Mouse (Mus musculus): ENCODE data around the gene Dnase1l2.

Gene Dnase1l2

DNA sequence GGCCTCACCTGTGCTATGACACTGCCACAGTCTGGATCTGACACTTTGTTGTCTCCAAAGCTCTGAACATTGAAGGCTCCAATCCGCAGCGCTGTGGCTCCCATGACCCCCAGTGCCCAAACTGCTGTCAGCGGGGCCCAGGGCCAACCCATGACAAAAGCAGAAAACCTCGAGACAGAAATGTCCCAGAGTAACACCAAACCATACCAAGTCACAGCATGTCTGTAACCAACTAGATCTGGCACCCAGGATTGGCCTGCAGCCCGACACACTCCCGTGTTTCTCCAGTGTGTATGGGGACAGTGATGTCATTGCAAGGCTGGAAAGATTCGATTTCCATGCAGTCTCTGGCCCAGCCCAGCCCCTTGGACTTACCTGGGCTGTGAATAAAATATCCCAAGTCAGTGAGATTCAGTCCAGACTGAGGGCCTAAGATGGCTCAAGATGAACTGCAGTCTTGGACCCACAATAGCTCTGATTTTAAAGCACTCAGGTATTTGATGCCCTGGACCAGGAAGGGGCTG lies at the start of gene Dnase1l2:
TSS of gene Dnase1l2 (minus strand) at position 474 of the 524 bp plus-strand sequence.
- peak; percentile 43 to 72 for DNase-seq (ENCODE audit: low spot score in 2 of 2)

DNA sequence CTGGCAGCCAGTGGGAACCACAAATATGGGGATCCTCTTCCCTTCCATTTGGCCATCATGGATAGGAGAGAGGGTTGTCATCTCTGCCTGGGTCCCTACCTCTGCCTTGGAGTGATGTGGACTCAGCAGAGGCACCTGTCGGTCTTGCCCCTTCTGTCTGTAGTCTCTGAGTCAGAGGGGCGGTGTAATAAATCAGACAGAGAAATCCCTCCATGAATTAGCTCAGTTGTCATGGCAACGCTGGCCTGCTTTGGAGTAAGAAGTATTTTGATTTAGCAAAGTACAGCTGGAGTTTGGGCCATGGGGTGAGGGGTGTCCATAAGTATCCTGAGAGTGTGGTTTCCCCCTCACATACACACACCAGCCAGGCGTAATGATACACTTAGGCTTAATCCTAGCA lies 47.5 kb upstream of the Dnase1l2 start:
- DNase-seq (ENCODE audit: low spot score in 2 of 2) = no peak

DNA sequence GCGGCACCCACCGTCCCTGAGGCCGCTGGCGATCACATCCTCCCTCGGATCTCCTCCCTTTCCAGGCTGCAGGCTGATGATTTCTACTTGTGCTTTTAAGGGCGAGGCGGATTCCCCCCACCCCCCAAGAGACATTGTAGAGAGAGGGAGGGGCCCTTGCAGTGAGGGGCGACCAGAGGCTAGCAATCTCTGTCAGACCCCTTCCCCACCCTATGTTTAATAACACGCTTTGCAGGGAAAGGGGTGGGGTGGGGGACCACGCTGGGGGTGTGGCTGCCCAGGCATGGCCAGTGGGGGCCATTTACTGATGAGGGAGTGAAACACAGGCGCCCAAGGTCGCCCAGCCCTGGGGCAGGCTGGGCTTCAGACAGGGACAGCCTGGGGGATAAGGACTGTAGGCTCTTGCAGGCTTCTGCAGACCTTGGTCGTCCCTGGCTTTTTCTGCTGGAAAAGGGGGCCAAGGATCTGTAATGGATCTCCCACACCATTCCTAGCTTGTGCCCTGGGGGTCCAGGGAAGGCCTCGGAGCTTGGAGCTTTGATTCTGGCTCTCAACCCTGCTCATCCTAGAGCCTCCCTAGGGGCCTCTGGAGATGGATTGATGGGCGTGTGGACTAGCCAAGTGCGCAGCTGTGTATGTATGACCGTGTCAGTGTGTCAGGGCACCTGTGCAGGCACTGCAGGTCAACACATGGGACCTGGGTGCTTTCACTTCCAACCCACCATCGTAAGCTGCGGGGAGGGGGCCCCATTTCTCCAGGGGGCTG lies 46.5 kb upstream of the Dnase1l2 start:
- no peak for DNase-seq (ENCODE audit: low spot score in 2 of 2)

DNA sequence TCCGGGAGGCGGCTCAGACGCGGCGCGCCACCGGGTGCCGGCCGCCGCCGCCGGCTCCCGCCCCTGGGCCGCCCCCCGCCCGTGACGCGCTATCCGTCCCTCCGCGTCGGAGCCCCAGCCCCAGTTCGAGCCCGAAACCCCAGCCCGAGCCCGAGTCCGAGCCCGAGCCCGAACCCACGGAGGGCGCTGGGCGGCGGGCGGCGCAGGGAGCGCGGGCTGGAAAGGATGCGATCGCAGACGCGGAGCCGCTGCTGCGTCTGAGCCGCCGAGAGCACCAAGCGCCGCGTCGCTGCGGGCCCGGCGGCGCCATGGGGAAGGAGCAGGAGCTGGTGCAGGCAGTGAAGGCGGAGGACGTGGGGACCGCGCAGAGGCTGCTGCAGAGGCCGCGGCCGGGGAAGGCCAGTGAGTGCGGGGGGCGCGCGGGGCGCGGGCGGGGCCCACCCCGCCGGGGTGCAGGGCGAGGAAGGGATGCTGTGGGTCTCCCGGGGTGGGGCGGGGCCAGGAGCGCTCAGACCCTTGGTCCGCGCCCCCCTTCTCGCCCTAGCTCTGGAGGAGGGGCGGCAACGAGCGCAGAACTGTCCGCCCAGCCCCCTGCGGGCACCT lies 45.9 kb upstream of the Dnase1l2 start:
- peak in 1 of 2 experiments; percentile 20 for DNase-seq (ENCODE audit: low spot score in 2 of 2)

DNA sequence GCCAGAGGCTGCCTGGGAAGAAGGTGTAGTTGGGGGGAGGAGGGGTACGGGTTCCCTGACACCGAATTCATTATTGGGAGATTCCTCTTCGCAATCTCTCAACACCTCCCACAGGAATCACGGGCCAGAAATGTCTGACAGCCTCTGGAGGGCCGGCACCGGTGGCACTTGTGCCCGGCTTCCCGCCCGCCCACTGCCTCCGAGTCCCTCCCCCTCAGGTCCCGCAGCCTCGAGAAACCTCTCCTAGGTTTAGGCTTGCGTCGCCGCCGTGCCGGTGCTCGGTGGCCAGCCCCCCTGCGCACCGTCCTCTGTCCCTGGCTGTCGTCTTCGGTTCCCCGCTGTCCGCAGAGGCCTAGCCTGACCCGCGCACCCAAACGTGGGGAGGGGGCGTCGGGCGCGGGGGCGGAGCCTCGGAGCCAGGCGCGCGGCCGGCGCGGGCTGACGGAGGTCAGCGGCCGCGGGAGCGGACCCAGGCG lies 45.3 kb upstream of the Dnase1l2 start, which contains the start of gene Caskin1:
TSS of gene Caskin1 (plus strand) at position 416 of the 476 bp plus-strand sequence.
- peak in 1 of 2 experiments; percentile 20 for DNase-seq (ENCODE audit: low spot score in 2 of 2)

DNA sequence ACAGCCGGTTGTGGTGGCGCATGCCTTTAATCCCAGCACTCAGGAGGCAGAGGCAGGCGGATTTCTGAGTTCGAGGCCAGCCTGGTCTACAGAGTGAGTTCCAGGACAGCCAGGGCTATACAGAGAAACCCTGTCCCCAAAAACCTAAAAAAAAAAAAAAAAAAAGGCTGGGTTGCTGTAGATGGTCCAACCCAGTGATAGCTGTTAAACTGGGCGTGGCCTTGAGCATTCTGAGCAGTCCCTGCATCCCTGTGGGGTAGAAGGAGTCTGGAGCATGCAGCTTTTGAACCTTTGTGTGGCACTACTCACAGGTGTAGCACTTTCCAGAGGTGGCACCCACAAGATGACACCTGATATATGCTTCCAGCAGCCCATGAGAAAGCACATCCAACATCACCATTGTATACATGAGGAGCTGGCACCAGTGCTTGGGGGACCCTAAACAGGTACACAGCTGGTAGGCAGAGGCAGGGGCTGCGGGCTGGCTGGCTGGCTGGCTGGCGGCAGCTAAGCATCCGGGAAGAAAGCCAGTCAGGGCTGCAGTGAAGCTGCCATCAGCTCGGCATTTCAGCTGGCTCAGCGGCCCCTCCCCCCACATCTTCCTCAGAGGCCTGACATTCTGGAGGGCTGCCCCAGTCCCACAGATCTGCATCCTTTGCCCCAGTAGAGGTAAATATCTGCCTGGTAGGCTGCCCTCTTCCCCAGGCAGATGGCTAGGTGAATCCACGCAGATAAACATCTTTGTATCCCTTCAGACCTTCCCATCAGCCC lies 42.4 kb upstream of the Dnase1l2 start:
- DNase-seq (ENCODE audit: low spot score in 2 of 2) = no peak

DNA sequence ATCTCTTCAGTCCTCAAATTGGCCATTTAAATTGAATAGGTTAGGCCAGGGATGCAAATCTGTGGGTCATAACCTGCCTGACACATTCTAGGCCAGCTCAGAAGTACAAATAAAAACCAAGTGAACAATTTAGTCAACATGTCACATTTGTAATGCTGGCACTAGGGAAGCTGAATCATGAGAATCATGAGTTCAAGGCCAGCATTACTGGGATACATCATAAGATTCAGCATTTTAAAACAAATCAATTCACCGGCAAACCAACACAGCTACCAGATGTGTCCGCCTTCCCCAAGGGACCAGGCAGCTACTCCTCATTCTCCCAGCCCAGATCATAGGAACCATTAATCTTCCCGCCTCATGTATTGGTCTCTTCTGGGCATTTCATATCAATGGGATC lies 40.6 kb upstream of the Dnase1l2 start:
- DNase-seq (ENCODE audit: low spot score in 2 of 2) = no peak

DNA sequence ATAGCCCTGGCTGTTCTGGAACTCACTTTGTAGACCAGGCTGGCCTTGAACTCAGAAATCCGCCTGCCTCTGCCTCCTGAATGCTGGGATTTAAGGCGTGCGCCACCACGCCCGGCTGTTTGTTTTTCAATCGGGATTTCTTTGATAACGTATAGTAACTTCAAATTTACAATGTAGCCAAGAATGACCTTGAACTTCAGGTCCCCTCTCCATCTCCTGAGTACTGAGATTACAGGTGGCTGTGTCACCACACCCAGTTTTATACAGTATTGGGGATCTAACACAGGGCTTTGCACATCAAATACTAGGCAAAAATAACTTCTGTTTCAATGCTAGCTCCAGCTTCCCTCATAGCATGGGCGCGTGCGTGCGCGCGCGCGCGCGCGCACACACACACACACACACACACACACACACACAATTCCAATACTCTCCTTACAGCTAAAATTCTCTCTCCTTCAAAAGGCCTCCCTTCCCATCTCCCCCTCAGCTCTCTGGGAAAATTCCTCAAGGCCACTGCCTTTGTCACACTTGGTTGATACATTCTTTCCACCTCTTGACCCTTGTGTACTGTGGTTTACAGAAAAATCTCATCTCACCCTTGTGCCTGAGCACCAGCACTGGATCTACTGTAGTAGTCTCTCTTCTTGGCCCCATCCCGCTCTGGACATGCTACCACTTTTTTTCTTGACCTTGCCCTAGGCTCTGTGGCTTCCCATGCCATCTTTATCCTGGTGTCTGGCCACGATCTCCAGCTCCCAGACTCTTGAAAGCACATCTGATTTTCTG lies 38.3 kb upstream of the Dnase1l2 start:
- DNase-seq (ENCODE audit: low spot score in 2 of 2) = no peak

DNA sequence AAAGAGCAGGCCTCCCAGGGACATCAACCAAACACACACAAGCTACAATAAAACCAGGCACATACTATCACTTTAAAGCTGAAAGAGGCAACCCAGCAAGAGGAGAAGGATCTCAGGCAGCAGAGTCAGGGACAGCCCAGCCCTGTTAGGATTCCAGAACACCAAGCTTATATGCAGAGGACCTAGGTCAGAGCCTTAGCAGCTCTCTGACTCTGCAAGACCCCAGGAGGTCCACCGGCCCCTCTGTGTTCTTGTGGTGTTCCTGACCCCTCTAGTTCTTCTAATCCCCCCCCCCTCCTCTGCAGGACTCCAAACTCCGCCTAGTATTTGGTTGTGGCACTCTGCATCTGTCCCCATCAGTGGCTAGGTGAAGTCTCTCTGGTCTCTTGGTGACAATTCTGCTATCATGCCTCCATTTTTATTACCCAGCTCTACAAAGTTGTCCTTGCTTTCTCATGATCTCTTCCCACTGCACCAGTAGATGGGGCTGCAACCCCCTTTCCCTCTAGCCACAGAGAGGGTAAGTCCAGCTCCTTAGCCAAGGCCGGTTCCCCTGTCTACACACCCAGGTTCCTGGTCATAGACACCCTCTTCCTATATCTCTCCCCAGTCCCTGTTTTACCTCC lies 37.4 kb upstream of the Dnase1l2 start:
- DNase-seq (ENCODE audit: low spot score in 2 of 2) = no peak

DNA sequence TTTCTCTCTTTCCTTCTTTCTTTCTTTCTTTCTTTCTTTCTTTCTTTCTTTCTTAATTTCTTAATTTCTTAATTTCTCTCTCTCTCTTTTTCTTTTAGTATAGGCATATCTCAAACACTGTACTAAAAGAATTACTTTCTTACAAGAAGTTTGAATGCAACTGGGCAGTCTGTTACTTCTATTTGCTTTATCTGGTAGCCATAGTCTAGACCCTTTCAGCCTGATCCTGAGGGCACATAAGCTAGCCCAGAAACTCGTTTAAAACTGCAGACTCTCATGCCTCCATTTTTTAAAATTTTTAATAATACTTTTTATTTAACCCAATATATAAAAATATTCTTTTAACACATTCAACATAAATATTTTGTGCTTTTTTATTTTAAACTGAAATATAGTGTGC lies 36.5 kb upstream of the Dnase1l2 start:
- DNase-seq (ENCODE audit: low spot score in 2 of 2) = no peak

DNA sequence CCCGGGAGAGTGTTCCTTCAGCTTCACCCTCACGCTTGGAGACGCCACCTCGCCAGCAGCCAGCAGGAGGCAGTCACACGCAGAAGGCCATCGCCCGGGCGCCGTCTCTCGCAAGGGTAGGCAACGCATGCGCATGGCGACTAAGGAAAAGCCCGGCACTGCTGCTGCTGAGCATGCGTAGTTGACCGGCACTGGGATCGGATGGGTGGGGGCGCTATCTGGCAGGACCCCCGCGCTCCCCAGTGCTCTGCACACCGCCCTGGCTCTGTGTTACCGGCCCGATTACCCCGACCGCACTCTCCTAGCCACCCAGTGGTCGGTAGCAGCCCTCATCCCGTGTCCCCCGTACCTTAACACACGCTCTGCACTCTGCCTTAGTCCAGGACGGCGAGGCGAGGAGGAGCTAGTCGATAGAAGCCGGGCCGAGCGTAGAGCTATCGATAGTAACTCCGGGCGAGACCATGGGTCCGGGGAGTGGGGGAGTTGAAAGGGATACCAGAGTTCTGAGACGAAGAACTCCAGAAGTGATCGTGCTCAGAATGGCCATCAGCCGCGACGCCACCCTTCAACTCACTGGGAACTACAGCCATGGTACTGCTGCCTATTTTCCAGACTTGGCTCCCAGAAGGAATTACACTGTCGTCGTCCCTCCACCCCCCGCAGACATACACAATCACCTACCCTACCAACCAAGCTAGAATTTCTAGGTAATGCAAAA lies 35.9 kb upstream of the Dnase1l2 start, which contains the start of gene Mlst8:
TSS of gene Mlst8 (minus strand) at position 416 of the 718 bp plus-strand sequence.
- DNase-seq (ENCODE audit: low spot score in 2 of 2) = peak; percentile 93 to 97

DNA sequence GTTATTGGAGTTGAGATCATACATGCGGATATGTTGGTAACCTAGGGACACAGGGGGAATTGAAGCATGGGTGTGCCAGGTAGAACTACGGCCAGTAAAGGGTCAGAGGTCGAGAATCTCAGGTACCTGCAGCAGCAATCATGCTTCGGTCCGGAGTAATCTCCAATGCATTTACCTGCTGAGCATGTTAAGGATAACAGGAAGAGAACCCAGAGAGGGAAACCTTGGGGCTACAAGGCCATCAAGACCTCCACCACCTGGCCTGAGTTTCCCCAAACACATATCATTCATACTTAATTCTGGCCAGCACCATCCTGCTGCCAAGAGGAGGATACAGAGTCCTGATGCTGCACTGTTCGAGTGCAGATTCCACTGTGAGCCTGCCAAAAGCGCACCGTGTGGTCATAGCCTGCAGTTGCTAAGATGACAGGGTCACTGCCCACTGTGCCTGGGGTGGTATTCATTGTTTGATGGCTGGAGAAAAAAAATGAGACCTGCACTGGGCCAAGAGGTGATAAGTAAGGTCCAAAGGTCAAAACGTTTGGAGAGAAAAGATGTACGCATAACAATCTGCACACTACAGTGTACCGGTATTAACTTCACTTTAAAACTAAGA lies 35.2 kb upstream of the Dnase1l2 start:
- DNase-seq (ENCODE audit: low spot score in 2 of 2) = no peak

DNA sequence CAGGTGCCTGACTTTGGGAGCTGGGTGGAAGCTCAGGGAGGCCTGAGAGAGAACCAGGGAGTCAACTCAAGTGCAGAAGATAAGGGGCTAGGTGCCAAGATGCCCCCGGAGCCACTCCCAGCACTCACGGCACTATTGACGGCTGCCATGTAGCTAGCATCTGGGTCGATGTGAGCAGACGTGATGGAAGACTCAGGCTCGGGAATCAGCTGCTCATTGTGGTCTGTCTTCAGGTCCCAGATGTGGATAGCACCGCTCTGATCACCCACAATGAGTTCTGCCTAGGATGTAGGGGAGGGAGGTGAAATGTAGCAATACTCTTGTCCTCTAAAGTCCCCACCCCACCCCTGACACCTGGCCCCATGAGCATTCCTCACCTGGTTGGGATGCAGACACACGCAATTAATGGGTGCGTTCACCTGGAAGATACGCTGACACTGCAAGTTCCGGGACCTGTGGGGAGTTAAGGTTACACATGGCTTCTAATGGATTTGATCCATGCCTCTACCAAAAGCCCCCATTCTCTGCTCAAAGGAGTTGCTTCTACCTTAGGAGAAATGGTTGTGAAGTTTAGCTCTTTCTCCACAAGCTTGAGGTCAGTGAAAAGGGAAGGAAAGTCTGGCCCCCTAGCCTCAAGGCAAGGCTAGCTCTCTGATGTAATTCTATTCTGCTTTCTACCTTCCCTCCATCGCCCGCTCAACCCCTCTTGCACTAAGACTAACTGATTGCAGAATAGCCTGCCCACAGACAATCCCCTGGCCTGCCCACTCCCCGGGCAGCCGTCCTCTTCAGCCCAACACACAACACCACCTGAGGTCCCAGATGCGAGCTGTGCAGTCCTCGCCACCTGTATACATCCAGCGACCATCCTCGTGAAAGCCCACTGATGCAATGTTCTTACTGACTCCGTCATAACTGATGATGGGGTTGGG lies 34.4 kb upstream of the Dnase1l2 start:
- DNase-seq (ENCODE audit: low spot score in 2 of 2) = no peak

DNA sequence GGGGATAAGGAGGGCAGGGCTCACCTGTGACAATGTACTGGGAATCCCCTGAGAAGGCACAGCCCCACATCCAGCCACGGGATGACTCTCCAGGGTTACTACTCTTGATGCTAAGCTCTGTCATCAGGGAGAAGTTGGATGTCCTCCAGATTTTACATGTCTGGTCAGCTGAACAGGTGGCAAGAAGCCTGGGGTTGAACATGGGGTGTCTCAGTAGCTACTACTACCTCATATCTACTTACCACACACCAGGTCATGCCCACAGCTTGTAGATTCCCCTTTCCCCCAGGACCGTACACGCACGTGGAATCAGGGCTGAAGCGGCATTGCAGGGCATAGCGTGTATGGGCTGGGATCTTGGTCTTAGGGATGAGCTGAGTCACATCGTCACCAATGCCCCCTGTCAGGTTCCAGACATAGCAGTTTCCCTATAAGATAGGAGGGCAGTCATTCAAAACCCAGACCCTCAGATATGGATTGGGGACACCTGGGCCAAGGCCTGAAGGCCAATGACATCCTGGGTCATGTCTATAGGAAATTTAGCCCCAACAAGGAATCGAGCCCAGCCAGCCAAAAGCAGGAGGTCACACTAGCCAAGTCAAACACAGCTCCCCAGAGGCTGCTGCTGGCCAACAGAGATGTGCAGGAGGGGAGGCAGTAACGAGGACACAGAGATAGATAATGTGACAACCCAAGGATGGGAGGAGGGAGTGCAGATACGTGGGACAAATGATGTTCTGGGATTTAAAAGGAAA lies 33.3 kb upstream of the Dnase1l2 start:
- DNase-seq (ENCODE audit: low spot score in 2 of 2) = no peak

DNA sequence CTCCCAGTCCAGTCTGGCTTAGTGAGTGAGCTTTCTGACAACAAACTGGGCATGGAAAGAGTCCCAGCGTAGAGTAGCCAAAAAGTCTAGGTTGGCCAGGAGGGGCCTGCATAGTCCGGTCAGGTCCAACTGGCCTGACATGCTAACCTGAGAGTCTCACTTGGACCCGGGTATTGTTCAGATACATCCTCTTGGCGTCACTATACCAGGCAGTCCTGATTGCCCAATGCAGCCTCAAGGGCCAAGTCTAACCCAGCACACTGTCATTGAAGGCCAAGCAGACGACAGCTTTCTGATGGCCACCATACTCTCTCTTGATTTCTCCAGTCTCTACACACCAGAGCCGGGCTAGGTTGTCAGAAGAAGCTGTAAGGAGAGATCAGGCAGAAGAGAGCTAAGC lies 32.7 kb upstream of the Dnase1l2 start:
- no peak for DNase-seq (ENCODE audit: low spot score in 2 of 2)

DNA sequence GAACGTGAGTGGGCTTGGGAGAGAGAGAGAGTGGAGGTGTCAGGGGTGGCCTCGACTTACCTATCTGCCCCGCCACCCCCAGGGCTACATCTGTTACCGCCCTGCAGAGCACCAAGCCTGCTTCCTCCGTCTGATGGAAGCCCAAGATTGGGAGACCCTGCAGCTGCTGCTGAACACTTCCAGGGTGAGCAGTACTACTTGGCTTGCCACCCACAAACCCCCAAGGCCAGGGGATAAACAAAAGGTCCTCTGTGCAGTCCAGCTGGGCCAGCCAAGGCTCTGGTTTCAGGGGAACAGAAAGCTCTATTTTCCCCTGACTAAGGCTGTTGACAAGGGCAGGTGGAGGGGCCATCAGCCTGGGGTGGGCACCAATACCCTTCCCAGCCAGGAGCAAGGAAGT lies 31.7 kb upstream of the Dnase1l2 start:
- DNase-seq (ENCODE audit: low spot score in 2 of 2) = no peak

DNA sequence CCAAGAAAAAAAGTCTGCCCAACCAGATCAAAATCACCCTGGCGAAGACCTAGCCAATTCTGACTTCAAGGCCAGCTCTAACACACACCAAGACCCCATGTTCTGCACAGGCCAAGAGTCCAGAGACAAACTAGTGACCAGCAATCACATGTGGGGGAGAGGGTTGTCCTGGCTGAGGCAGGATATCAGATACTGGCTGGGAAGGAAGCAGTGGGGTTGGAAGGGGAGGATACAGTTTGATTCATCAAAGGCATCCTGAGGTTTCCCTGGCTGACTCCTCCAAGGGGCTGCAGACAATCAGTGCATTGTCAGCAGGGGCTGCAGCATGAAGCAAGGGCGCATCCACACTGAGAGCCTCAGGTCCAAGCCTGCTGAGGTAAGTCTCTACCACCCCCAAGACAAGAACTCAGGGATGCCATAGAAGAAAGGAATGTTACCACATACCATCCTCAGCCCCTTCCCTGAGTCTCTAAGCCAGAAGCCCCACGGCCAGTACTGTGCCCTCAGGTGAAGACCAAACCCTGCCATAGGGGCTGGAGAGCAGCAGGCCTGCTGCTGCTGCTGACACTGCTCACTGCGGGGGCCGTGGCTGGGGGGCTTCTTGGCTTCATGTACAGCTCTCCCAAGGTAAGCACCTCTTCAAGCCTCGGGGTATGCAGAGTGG lies 30.8 kb upstream of the Dnase1l2 start, which contains the start of gene Bricd5:
TSS of gene Bricd5 (plus strand) at position 273 of the 664 bp plus-strand sequence.
- DNase-seq (ENCODE audit: low spot score in 2 of 2) = no peak

Measured in urinary bladder, adult 18-20 months (tissue).